Mouse (Mus musculus): ENCODE measurements around the gene Cfap299. TPM values are rescaled to one million over a fixed set of nuclear protein-coding genes. Genes with fewer than 3 reads are reported as not detected.

Cfap299 gene
- polyA plus RNA-seq, 1 experiment from 2014 or later: not detected

GRCm38 (mm10) chr5:98761858-98762652, 433.0 kb downstream of the Cfap299 start:
- H3K9ac ChIP-seq (ENCODE audit: low read depth, low read length): no peak overlapping the region
- H3K27ac ChIP-seq (ENCODE audit: low read depth, low read length): no peak overlapping the region
- no peaks in the 10 kb centered on the region for H3K4me1 ChIP-seq (ENCODE audit: control insufficient read depth, insufficient read depth, low read length)
- H3K27me3 ChIP-seq (ENCODE audit: control insufficient read depth, insufficient read depth, low read length): no peaks in the 10 kb centered on the region
- H3K4me2 ChIP-seq: no peak overlapping the region
- no peaks in the 10 kb centered on the region for H3K9me3 ChIP-seq (replicated peaks; ENCODE audit: control insufficient read depth, low read length)
- whole genome bisulfite sequencing (ENCODE audit: insufficient replicate concordance): 80% methylated on average over 15 of the region's 15 CpGs
- ATAC-seq (replicated peaks; ENCODE audit: insufficient number of reproducible peaks, low FRiP score, low TSS enrichment): no peak
- H3K4me3 ChIP-seq (ENCODE audit: low read depth, low read length): no peak overlapping the region
- no peaks in the 10 kb centered on the region for H3K36me3 ChIP-seq (ENCODE audit: control insufficient read depth, insufficient read depth, low read length)

GRCm38 (mm10) chr5:98778588-98778987, 449.5 kb downstream of the Cfap299 start:
- ATAC-seq (replicated peaks; ENCODE audit: insufficient number of reproducible peaks, low FRiP score, low TSS enrichment): no peak
- H3K36me3 ChIP-seq (ENCODE audit: control insufficient read depth, insufficient read depth, low read length): no peaks in the 10 kb centered on the region
- 76% methylated on average over 4 of the region's 4 CpGs for WGBS (ENCODE audit: insufficient replicate concordance)

GRCm38 (mm10) chr5:98782066-98782465, 453.0 kb downstream of the Cfap299 start:
- no peak overlapping the region for H3K4me2 ChIP-seq
- H3K36me3 ChIP-seq (ENCODE audit: control insufficient read depth, insufficient read depth, low read length): no peaks in the 10 kb centered on the region
- no peak overlapping the region for H3K9ac ChIP-seq (ENCODE audit: low read depth, low read length)
- 94% methylated on average over 7 of the region's 7 CpGs for WGBS (ENCODE audit: insufficient replicate concordance)
- no peaks in the 10 kb centered on the region for H3K4me1 ChIP-seq (ENCODE audit: control insufficient read depth, insufficient read depth, low read length)
- H3K27ac ChIP-seq (ENCODE audit: low read depth, low read length): no peak overlapping the region
- no peak overlapping the region for H3K4me3 ChIP-seq (ENCODE audit: low read depth, low read length)
- no peaks in the 10 kb centered on the region for H3K9me3 ChIP-seq (replicated peaks; ENCODE audit: control insufficient read depth, low read length)
- no peak for ATAC-seq (replicated peaks; ENCODE audit: insufficient number of reproducible peaks, low FRiP score, low TSS enrichment)
- H3K27me3 ChIP-seq (ENCODE audit: control insufficient read depth, insufficient read depth, low read length): no peaks in the 10 kb centered on the region

More at GRCm38 (mm10) chr5:98778588-98778987, 449.5 kb downstream of the Cfap299 start:
- Histone ChIP-seq H3K4me3 (ENCODE audit: low read depth, low read length) (no peak overlapping the region), H3K27me3 (ENCODE audit: control insufficient read depth, insufficient read depth, low read length) (no peaks in the 10 kb centered on the region), H3K4me2 (no peak overlapping the region), H3K9me3 (replicated peaks; ENCODE audit: control insufficient read depth, low read length) (no peaks in the 10 kb centered on the region), H3K4me1 (ENCODE audit: control insufficient read depth, insufficient read depth, low read length) (no peaks in the 10 kb centered on the region), H3K9ac (ENCODE audit: low read depth, low read length) (no peak overlapping the region), H3K27ac (ENCODE audit: low read depth, low read length) (no peak overlapping the region)

GRCm38 (mm10) chr5:98787735-98788134, 458.6 kb downstream of the Cfap299 start:
- Histone ChIP-seq H3K4me2 (no peak overlapping the region), H3K4me3 (ENCODE audit: low read depth, low read length) (no peak overlapping the region), H3K36me3 (ENCODE audit: control insufficient read depth, insufficient read depth, low read length) (no peaks in the 10 kb centered on the region), H3K27me3 (ENCODE audit: control insufficient read depth, insufficient read depth, low read length) (no peaks in the 10 kb centered on the region), H3K9me3 (replicated peaks; ENCODE audit: control insufficient read depth, low read length) (no peaks in the 10 kb centered on the region), H3K4me1 (ENCODE audit: control insufficient read depth, insufficient read depth, low read length) (no peaks in the 10 kb centered on the region), H3K9ac (ENCODE audit: low read depth, low read length) (no peak overlapping the region), H3K27ac (ENCODE audit: low read depth, low read length) (no peak overlapping the region)
- 69% methylated on average over 4 of the region's 4 CpGs for WGBS (ENCODE audit: insufficient replicate concordance)
- ATAC-seq (replicated peaks; ENCODE audit: insufficient number of reproducible peaks, low FRiP score, low TSS enrichment): no peak

GRCm38 (mm10) chr5:98788568-98788967, 459.5 kb downstream of the Cfap299 start:
- WGBS (ENCODE audit: insufficient replicate concordance): 73% methylated on average over 7 of the region's 7 CpGs
- H3K4me2 ChIP-seq: no peak overlapping the region
- H3K4me3 ChIP-seq (ENCODE audit: low read depth, low read length): no peak overlapping the region
- no peak overlapping the region for H3K27ac ChIP-seq (ENCODE audit: low read depth, low read length)
- H3K36me3 ChIP-seq (ENCODE audit: control insufficient read depth, insufficient read depth, low read length): no peaks in the 10 kb centered on the region
- no peak for ATAC-seq (replicated peaks; ENCODE audit: insufficient number of reproducible peaks, low FRiP score, low TSS enrichment)
- no peak overlapping the region for H3K9ac ChIP-seq (ENCODE audit: low read depth, low read length)
- H3K4me1 ChIP-seq (ENCODE audit: control insufficient read depth, insufficient read depth, low read length): no peaks in the 10 kb centered on the region
- no peaks in the 10 kb centered on the region for H3K9me3 ChIP-seq (replicated peaks; ENCODE audit: control insufficient read depth, low read length)
- H3K27me3 ChIP-seq (ENCODE audit: control insufficient read depth, insufficient read depth, low read length): no peaks in the 10 kb centered on the region

GRCm38 (mm10) chr5:98790894-98791607, 461.9 kb downstream of the Cfap299 start:
- H3K36me3 ChIP-seq (ENCODE audit: control insufficient read depth, insufficient read depth, low read length): no peaks in the 10 kb centered on the region
- no peaks in the 10 kb centered on the region for H3K27me3 ChIP-seq (ENCODE audit: control insufficient read depth, insufficient read depth, low read length)
- no peak for ATAC-seq (replicated peaks; ENCODE audit: insufficient number of reproducible peaks, low FRiP score, low TSS enrichment)
- H3K9ac ChIP-seq (ENCODE audit: low read depth, low read length): no peak overlapping the region
- H3K4me3 ChIP-seq (ENCODE audit: low read depth, low read length): no peak overlapping the region
- H3K4me2 ChIP-seq: no peak overlapping the region
- H3K4me1 ChIP-seq (ENCODE audit: control insufficient read depth, insufficient read depth, low read length): no peaks in the 10 kb centered on the region
- H3K9me3 ChIP-seq (replicated peaks; ENCODE audit: control insufficient read depth, low read length): no peaks in the 10 kb centered on the region
- WGBS (ENCODE audit: insufficient replicate concordance): 78% methylated on average over 7 of the region's 7 CpGs
- H3K27ac ChIP-seq (ENCODE audit: low read depth, low read length): no peak overlapping the region

GRCm38 (mm10) chr5:98801495-98801894, 472.4 kb downstream of the Cfap299 start:
- Histone ChIP-seq H3K27ac (ENCODE audit: low read depth, low read length) (no peak overlapping the region), H3K27me3 (ENCODE audit: control insufficient read depth, insufficient read depth, low read length) (no peaks in the 10 kb centered on the region), H3K4me1 (ENCODE audit: control insufficient read depth, insufficient read depth, low read length) (no peaks in the 10 kb centered on the region), H3K9ac (ENCODE audit: low read depth, low read length) (no peak overlapping the region), H3K4me2 (no peak overlapping the region), H3K9me3 (replicated peaks; ENCODE audit: control insufficient read depth, low read length) (no peaks in the 10 kb centered on the region), H3K36me3 (ENCODE audit: control insufficient read depth, insufficient read depth, low read length) (no peaks in the 10 kb centered on the region), H3K4me3 (ENCODE audit: low read depth, low read length) (no peak overlapping the region)
- no peak for ATAC-seq (replicated peaks; ENCODE audit: insufficient number of reproducible peaks, low FRiP score, low TSS enrichment)
- 71% methylated on average over 5 of the region's 5 CpGs for WGBS (ENCODE audit: insufficient replicate concordance)

GRCm38 (mm10) chr5:98804761-98805160, 475.7 kb downstream of the Cfap299 start:
- H3K27ac ChIP-seq (ENCODE audit: low read depth, low read length): no peak overlapping the region
- H3K9ac ChIP-seq (ENCODE audit: low read depth, low read length): no peak overlapping the region
- no peaks in the 10 kb centered on the region for H3K4me1 ChIP-seq (ENCODE audit: control insufficient read depth, insufficient read depth, low read length)
- no peak overlapping the region for H3K4me3 ChIP-seq (ENCODE audit: low read depth, low read length)
- no peak overlapping the region for H3K4me2 ChIP-seq
- ATAC-seq (replicated peaks; ENCODE audit: insufficient number of reproducible peaks, low FRiP score, low TSS enrichment): no peak
- 75% methylated on average over 6 of the region's 6 CpGs for WGBS (ENCODE audit: insufficient replicate concordance)
- H3K36me3 ChIP-seq (ENCODE audit: control insufficient read depth, insufficient read depth, low read length): no peaks in the 10 kb centered on the region
- H3K27me3 ChIP-seq (ENCODE audit: control insufficient read depth, insufficient read depth, low read length): no peaks in the 10 kb centered on the region
- H3K9me3 ChIP-seq (replicated peaks; ENCODE audit: control insufficient read depth, low read length): no peaks in the 10 kb centered on the region

Data from heart, embryonic 11.5 days (tissue).